Mouse (Mus musculus): Measurements from ENCODE around the gene Oser1.

DNA sequence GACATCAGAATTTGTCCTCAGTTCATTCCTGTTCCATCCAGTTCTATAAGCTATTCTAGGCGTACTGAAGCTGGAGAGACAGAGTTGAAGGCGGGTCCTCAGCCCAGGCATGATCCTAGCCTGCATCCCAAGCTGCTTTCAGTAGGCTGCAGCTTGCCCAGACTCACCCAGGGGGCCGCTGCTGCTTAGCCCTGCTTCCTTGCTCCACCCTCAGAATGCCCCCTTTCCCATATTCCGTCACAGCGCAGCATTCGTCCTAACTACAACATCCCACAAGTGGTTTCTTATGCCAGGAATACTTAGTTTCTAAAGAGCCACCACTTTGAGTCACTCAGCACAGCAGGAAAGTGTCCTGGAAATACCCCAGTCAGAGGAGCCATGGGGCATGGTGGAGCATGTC lies 29.5 kb downstream of the Oser1 start:
- TF ChIP-seq POLR2A (IDR thresholded peaks at IDR 0.05; ENCODE audit: insufficient read depth, low read depth, low read length) (no peak), CTCF (IDR thresholded peaks at IDR 0.05; ENCODE audit: insufficient read depth, low read depth, low read length) (no peak)

Measured in olfactory bulb, adult 2 months (tissue).